8 mouse cellular contexts compared by ENCODE assay signal in genomic region chr10:63574100-63574609, GRCm38 (mm10).
DNase-seq lines count a peak whose midpoint lies in the region; ATAC-seq and TF ChIP-seq lines count a peak whose summit lies in the region.

No protein-coding gene starts in this region.

- H3K79me2 ChIP-seq in heart, adult 2 months (replicated peaks; ENCODE audit: control insufficient read depth, insufficient read depth, low read length), result no peaks in the 10 kb centered on the region

- no peaks in the 10 kb centered on the region for H3K27me3 ChIP-seq in heart, adult 2 months (ENCODE audit: control insufficient read depth, insufficient read depth, low read length)

- 84% methylated on average over 7 of the region's 7 CpGs for WGBS in heart, adult 2 months

- H3K27ac ChIP-seq in heart, adult 2 months, result no peak overlapping the region

- no peaks in the 10 kb centered on the region for H3K36me3 ChIP-seq in heart, adult 2 months (ENCODE audit: control insufficient read depth, insufficient read depth, low read length)

- no peak for TF ChIP-seq EP300 in heart, adult 2 months (IDR thresholded peaks at IDR 0.05; ENCODE audit: insufficient read depth, low read depth, low read length)

- no peak overlapping the region for H3K4me3 ChIP-seq in heart, adult 2 months

- intact Hi-C loops in heart, adult 2 months (cut with DNase I), result no loop called here

- no peak for TF ChIP-seq POLR2A in heart, adult 2 months (IDR thresholded peaks at IDR 0.05; ENCODE audit: insufficient read depth, low read depth, low read length)

- H3K9ac ChIP-seq in heart, adult 2 months (ENCODE audit: low read depth, low read length), result no peak overlapping the region

- ATAC-seq in inflammation-experienced regulatory T-cells, adult 6 months, result no peak

- no peak for DNase-seq in heart, adult 2 months
- no peak for DNase-seq in heart, adult 8-10 months (ENCODE audit: low spot score)
- DNase-seq in 3T3-L1 (ENCODE audit: low read depth, low spot score) (peak; percentile 17), R1 (ENCODE audit: low read depth, low spot score) (peak; percentile 85)
- peak; percentile 14 for DNase-seq in forelimb bud, embryonic 11.5 days (ENCODE audit: low read depth, low spot score)
- peak; percentile 33 for DNase-seq in lung, postnatal 36 days
- no peak for DNase-seq in urinary bladder, postnatal 4 days (ENCODE audit: low spot score in 2 of 2)

- H3K4me1 ChIP-seq in heart, adult 2 months (ENCODE audit: control insufficient read depth, insufficient read depth, low read length), result no peaks in the 10 kb centered on the region

- peak; percentile 58 for TF ChIP-seq CTCF in heart, adult 2 months (IDR thresholded peaks at IDR 0.05)

Comparison
In these comparisons a context has a peak if more than half of its experiments do, and no peak if none do; other contexts are left out.
1. DNase-seq: peak in 3T3-L1 (single experiment), R1 (single experiment), forelimb bud, embryonic 11.5 days (single experiment) and lung, postnatal 36 days (single experiment); none in heart, adult 2 months (0 of 2), heart, adult 8-10 months (single experiment) and urinary bladder, postnatal 4 days (0 of 2).